In genomic region chr14:52197156-52197878, GRCm38 (mm10) we compare ENCODE assay signal across 8 mouse cellular contexts. TPM values are rescaled to one million over a fixed set of nuclear protein-coding genes. Genes with fewer than 3 reads are reported as not detected.
A peak's percentile ranks its signal among the peaks of the same experiment; 100 is the strongest.
DNase-seq lines count a peak whose midpoint lies in the region; ATAC-seq and TF ChIP-seq lines count a peak whose summit lies in the region.

Supt16 (minus strand) TSS chr14:52197416.

- no peaks in the 10 kb centered on the region for H3K9me3 ChIP-seq in heart, embryonic 12.5 days (replicated peaks)
- H3K9me3 ChIP-seq in kidney, postnatal 0 days (replicated peaks; ENCODE audit: low read length): no peaks in the 10 kb centered on the region
- H3K9me3 ChIP-seq in liver, embryonic 11.5 days (ENCODE audit: control insufficient read depth, low read length): no peaks in the 10 kb centered on the region
- H3K9me3 ChIP-seq in stomach, embryonic 14.5 days (ENCODE audit: control insufficient read depth, low read depth, low read length): no peaks in the 10 kb centered on the region

- H3K27ac ChIP-seq in heart, embryonic 12.5 days (ENCODE audit: poor library complexity, severe bottlenecking): peak within 1 kb of the TSS; percentile 96
- peak within 1 kb of the TSS; percentile 98 for H3K27ac ChIP-seq in kidney, postnatal 0 days
- H3K27ac ChIP-seq in liver, embryonic 11.5 days (ENCODE audit: low read depth, low read length): peak within 1 kb of the TSS; percentile 98
- peak within 1 kb of the TSS; percentile 95 for H3K27ac ChIP-seq in stomach, embryonic 14.5 days (ENCODE audit: low read length)

- H3K4me3 ChIP-seq in heart, embryonic 12.5 days: peak within 1 kb of the TSS; percentile 93
- H3K4me3 ChIP-seq in kidney, postnatal 0 days (replicated peaks; ENCODE audit: low read depth, low read length): peak within 1 kb of the TSS; percentile 81
- peak within 1 kb of the TSS; percentile 99 for H3K4me3 ChIP-seq in liver, embryonic 11.5 days (ENCODE audit: low read depth, low read length)
- H3K4me3 ChIP-seq in stomach, embryonic 14.5 days (ENCODE audit: low read depth, low read length): peak within 1 kb of the TSS; percentile 97

- peak within 1 kb of the TSS; percentile 97 for H3K9ac ChIP-seq in heart, embryonic 12.5 days
- peak within 1 kb of the TSS; percentile 93 for H3K9ac ChIP-seq in kidney, postnatal 0 days (ENCODE audit: low read depth, low read length)
- H3K9ac ChIP-seq in liver, embryonic 11.5 days (ENCODE audit: low read depth, low read length): peak within 1 kb of the TSS; percentile 98
- H3K9ac ChIP-seq in stomach, embryonic 14.5 days (replicated peaks; ENCODE audit: low read depth, low read length): peak within 1 kb of the TSS; percentile 96

- peaks cover 7% of the 10 kb centered on the region; the same call in 1 of the 2 replicates for H3K4me1 ChIP-seq in heart, embryonic 12.5 days (replicated peaks)
- peaks cover 7% of the 10 kb centered on the region; the same call in 1 of the 2 replicates for H3K4me1 ChIP-seq in kidney, postnatal 0 days (replicated peaks; ENCODE audit: insufficient read depth, low read length)
- peaks cover 18% of the 10 kb centered on the region for H3K4me1 ChIP-seq in liver, embryonic 11.5 days (replicated peaks; ENCODE audit: control insufficient read depth, insufficient read depth, low read length)
- 0 out of 2 replicates have a peak, but pooled peaks cover 13% of the 10 kb centered on the region for H3K4me1 ChIP-seq in stomach, embryonic 14.5 days (ENCODE audit: control insufficient read depth, insufficient read depth, low read length)

- H3K36me3 ChIP-seq in heart, embryonic 12.5 days: peaks cover 37% of the 10 kb centered on the region
- peaks cover 5% of the 10 kb centered on the region; the same call in 1 of the 2 replicates for H3K36me3 ChIP-seq in kidney, postnatal 0 days (ENCODE audit: insufficient read depth, low read length)
- H3K36me3 ChIP-seq in liver, embryonic 11.5 days (ENCODE audit: control insufficient read depth, insufficient read depth, low read length): peaks cover 21% of the 10 kb centered on the region
- H3K36me3 ChIP-seq in stomach, embryonic 14.5 days (ENCODE audit: control insufficient read depth, insufficient read depth, low read length): peaks cover 30% of the 10 kb centered on the region

- peak within 1 kb of the TSS; percentile 80 for H3K4me2 ChIP-seq in heart, embryonic 12.5 days
- H3K4me2 ChIP-seq in kidney, postnatal 0 days (ENCODE audit: low read length): peak within 1 kb of the TSS; percentile 80
- H3K4me2 ChIP-seq in liver, embryonic 11.5 days: peak within 1 kb of the TSS; percentile 65
- peak within 1 kb of the TSS; percentile 80 for H3K4me2 ChIP-seq in stomach, embryonic 14.5 days (replicated peaks; ENCODE audit: low read depth, low read length)

- no peaks in the 10 kb centered on the region for H3K27me3 ChIP-seq in heart, embryonic 12.5 days (replicated peaks)
- no peaks in the 10 kb centered on the region for H3K27me3 ChIP-seq in kidney, postnatal 0 days (ENCODE audit: insufficient read depth, low read length)
- H3K27me3 ChIP-seq in liver, embryonic 11.5 days (replicated peaks; ENCODE audit: control insufficient read depth, insufficient read depth, low read length): no peaks in the 10 kb centered on the region
- no peaks in the 10 kb centered on the region for H3K27me3 ChIP-seq in stomach, embryonic 14.5 days (ENCODE audit: control insufficient read depth, insufficient read depth, low read length)

- peak; percentile 85 for ATAC-seq in erythroblast, adult 5-6 weeks (replicated peaks; ENCODE audit: low FRiP score, poor library complexity, severe bottlenecking)
- ATAC-seq in heart, embryonic 12.5 days (ENCODE audit: insufficient number of reproducible peaks, low FRiP score): peak; percentile 93
- peak; percentile 97 for ATAC-seq in kidney, postnatal 0 days (replicated peaks; ENCODE audit: low FRiP score, low read depth)
- ATAC-seq in liver, embryonic 11.5 days (replicated peaks; ENCODE audit: low FRiP score): peak; percentile 90
- peak; percentile 93 for ATAC-seq in stomach, embryonic 14.5 days (ENCODE audit: insufficient number of reproducible peaks, insufficient read depth, low FRiP score, low read depth)

- WGBS in heart, embryonic 12.5 days: under 1% methylated on average over 59 of the region's 59 CpGs
- WGBS in kidney, postnatal 0 days: under 1% methylated on average over 59 of the region's 59 CpGs
- WGBS in liver, embryonic 11.5 days: under 1% methylated on average over 59 of the region's 59 CpGs
- WGBS in stomach, embryonic 14.5 days: under 1% methylated on average over 59 of the region's 59 CpGs

- no peak for TF ChIP-seq CTCF in kidney, postnatal 0 days (IDR thresholded peaks at IDR 0.05; ENCODE audit: low read depth)

- peak; percentile 81 to 84 for DNase-seq in B cell, adult 2 months
- peak; percentile 89 for DNase-seq in brain, adult 2 months (ENCODE audit: low read depth, low spot score)
- DNase-seq in kidney, postnatal 0 days (ENCODE audit: low spot score): peak; percentile 93
- peak; percentile 88 for DNase-seq in liver, embryonic 11.5 days (ENCODE audit: low spot score)
- peak; percentile 89 for DNase-seq in naive thymus-derived CD4-positive, alpha-beta T cell, adult 2 months (ENCODE audit: low read depth)

RNA-seq across cellular contexts. Expression of gene Supt16, which starts in this region (rescaled TPM):
- total RNA-seq in erythroblast, adult 5-6 weeks (2015; ENCODE audit: low replicate concordance): 30.0 and 32.0 TPM in 2 replicates
- total RNA-seq in erythroblast, adult 5-6 weeks (2017; ENCODE audit: low replicate concordance): 76.2 and 103 TPM in 2 replicates
- 35.8 and 36.5 TPM in 2 replicates for polyA plus RNA-seq in heart, embryonic 12.5 days (2016; fragmentation: Nextera tagmentation; extraction: Ambion mirVana)
- 38.5 and 44.5 TPM in 2 replicates for polyA plus RNA-seq in kidney, postnatal 0 days (2015; fragmentation: Nextera tagmentation; extraction: Ambion mirVana)
- 52.1 and 58.6 TPM in 2 replicates for polyA plus RNA-seq in liver, embryonic 11.5 days (2014; fragmentation: Nextera tagmentation; extraction: Ambion mirVana)
- polyA plus RNA-seq in stomach, embryonic 14.5 days (2014; fragmentation: Nextera tagmentation; extraction: Ambion mirVana): 86.0 and 87.3 TPM in 2 replicates

Comparison
In these comparisons a context has a peak if more than half of its experiments do, and no peak if none do; other contexts are left out.
1. Peak in every context shown above with its lines: DNase-seq, ATAC-seq, H3K4me3 ChIP-seq and H3K27ac ChIP-seq.